Mouse (Mus musculus): ENCODE measurements at regions not wholly inside any gene's neighbourhood (a gene's known extent, or its start where the extent isn't known, plus 50 kb on each side); places are given as distances from the start of the nearest gene placed in this dataset.

DNA sequence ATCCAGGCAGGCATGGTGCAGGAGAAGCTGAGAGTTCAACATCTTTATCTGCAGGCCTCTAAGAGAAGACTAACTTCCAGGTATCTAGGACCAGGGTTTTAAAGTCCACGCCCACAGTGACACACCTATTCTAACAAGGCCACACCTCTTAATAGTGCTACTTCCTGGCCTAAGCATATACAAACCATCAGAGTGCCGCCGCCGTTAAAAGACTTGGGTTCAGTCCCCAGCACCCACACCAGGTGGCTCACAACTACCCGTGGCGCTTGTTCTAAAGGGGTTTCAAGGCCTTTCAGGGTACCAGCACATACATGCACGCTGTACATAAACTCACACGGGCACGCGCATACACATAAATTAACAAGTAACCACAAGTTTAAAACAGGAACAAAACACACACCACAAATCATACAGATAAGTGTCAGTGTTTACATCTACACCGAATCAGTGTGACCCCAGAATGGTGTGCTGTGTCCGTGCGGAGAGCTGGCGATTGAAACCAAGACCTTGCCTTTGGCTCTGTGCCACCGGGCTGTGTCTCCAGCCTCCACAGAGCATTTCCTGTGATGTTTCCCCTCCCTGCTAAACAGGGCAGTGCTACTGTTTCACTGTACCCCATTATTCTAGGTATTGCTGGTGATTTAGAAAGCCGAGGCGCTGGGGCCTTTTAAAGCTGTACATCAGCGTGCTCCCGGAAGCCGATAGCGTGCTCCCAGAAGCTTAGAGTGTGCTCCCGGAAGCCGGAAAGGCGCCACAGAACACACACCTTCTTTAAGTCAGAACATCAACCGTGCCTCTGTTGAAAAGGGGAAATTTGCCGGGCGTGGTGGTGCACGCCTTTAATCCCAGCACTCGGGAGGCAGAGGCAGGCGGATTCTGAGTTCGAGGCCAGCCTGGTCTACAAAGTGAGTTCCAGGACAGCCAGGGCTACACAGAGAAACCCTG lies 80.0 kb upstream of the Rap1b start:
- TF ChIP-seq POLR2A (IDR thresholded peaks at IDR 0.05; ENCODE audit: low read depth, low read length): no peak
- no peak for TF ChIP-seq CTCF (IDR thresholded peaks at IDR 0.05; ENCODE audit: borderline replicate concordance, insufficient read depth, low read length)

All from embryonic fibroblast, embryonic 13.5 days (primary cell).